Mouse (Mus musculus): Measurements from ENCODE around the gene Magi1. TPM values are rescaled to one million over a fixed set of nuclear protein-coding genes. Genes with fewer than 3 reads are reported as not detected.
A peak's percentile ranks its signal among the peaks of the same experiment; 100 is the strongest.
"Not testable (repeated sequence)": the region's sequence is repeated elsewhere in the genome, so short reads cannot be mapped to it uniquely, and the experiment has no call there.

Magi1 gene
- polyA plus RNA-seq, 1 experiment from 2014 or later, result 22.9 TPM

DNA sequence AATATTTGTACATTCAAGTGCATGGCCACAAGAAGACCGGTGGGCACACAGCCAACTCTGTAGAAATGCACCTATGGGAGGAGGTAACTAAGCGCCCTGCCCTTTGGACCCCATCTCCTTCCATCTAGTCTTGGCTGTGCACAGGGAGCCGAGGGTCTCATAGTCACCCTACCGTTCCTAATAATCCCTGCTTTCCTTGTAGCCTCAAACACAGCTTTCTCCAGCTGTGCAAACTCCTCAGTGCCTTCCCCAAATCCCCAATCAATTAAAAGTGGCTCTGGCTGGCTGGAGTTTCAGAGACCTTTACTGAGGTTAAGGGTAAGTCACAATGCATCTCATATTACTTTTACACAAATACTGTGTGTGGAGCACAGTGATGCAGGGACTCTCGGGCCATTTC is 271.8 kb downstream of the Magi1 start:
- no peak overlapping the region for H3K4me2 ChIP-seq (ENCODE audit: low read length)
- H3K9me3 ChIP-seq (replicated peaks; ENCODE audit: control insufficient read depth, low read length), result no peaks in the 10 kb centered on the region
- no peak overlapping the region for H3K4me3 ChIP-seq (ENCODE audit: low read depth, low read length)
- H3K9ac ChIP-seq (ENCODE audit: low read length), result no peak overlapping the region
- no peaks in the 10 kb centered on the region for H3K27me3 ChIP-seq (replicated peaks; ENCODE audit: control insufficient read depth, insufficient read depth, low read length)
- ATAC-seq, result no peak
- no peak for DNase-seq (ENCODE audit: low spot score)
- peaks cover 6% of the 10 kb centered on the region; the same call in 1 of the 2 replicates for H3K4me1 ChIP-seq (ENCODE audit: control insufficient read depth, insufficient read depth, low read length)
- H3K27ac ChIP-seq (ENCODE audit: low read depth, low read length), result no peak overlapping the region
- 30% methylated on average over 5 of the region's 5 CpGs for WGBS
- no peaks in the 10 kb centered on the region for H3K36me3 ChIP-seq (ENCODE audit: control insufficient read depth, insufficient read depth, low read length)

DNA sequence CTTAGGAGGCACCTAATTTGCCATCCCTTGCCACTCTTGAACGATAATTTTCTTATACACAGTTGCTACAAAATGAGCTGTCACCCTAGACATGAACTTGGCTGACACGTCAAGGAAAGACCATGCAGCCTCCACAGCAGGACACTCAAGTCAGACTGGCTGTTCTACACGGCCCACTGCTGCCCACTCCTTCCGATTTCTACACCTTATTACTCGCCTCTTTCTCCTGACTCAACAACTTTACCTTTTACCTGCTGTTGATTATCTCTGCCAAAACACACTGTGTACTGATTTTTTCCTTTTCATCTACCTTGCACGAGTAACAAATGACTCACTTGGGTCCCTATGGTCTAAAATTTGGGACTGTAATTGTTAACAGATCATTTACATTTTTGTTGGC is 272.2 kb downstream of the Magi1 start:
- Histone ChIP-seq H3K4me2 (ENCODE audit: low read length) (no peak overlapping the region), H3K27me3 (replicated peaks; ENCODE audit: control insufficient read depth, insufficient read depth, low read length) (no peaks in the 10 kb centered on the region), H3K27ac (ENCODE audit: low read depth, low read length) (no peak overlapping the region), H3K9me3 (replicated peaks; ENCODE audit: control insufficient read depth, low read length) (no peaks in the 10 kb centered on the region), H3K9ac (ENCODE audit: low read length) (no peak overlapping the region), H3K4me3 (ENCODE audit: low read depth, low read length) (no peak overlapping the region), H3K36me3 (ENCODE audit: control insufficient read depth, insufficient read depth, low read length) (no peaks in the 10 kb centered on the region), H3K4me1 (ENCODE audit: control insufficient read depth, insufficient read depth, low read length) (peaks cover 6% of the 10 kb centered on the region; the same call in 1 of the 2 replicates)
- WGBS, result 78% methylated on average over 6 of the region's 6 CpGs
- DNase-seq (ENCODE audit: low spot score) (no peak), ATAC-seq (no peak)

DNA sequence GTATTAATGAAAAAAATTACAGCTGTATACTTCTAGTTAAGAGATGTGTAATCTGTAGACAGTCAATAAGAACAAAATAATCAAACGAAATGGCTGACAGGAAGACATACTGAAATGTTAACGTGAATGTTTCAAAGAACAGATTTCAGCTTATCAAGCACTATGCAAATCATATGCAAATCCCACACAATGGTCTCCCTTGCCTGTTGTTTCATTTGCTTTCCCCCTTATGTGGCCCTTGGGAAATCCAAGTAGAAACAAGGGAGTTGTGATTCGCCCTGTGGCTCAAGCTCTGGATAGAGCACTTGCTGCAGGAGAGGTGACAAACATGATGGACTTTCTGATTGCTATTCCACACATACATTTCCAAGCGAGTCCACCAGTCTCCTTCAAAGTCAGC is 275.1 kb downstream of the Magi1 start:
- H3K9ac ChIP-seq (ENCODE audit: low read length), result no peak overlapping the region
- WGBS, result 32% methylated on average over 4 of the region's 4 CpGs
- H3K4me1 ChIP-seq (ENCODE audit: control insufficient read depth, insufficient read depth, low read length), result peaks cover 6% of the 10 kb centered on the region; the same call in 1 of the 2 replicates
- H3K27me3 ChIP-seq (replicated peaks; ENCODE audit: control insufficient read depth, insufficient read depth, low read length), result no peaks in the 10 kb centered on the region
- no peak overlapping the region for H3K4me3 ChIP-seq (ENCODE audit: low read depth, low read length)
- H3K9me3 ChIP-seq (replicated peaks; ENCODE audit: control insufficient read depth, low read length), result no peaks in the 10 kb centered on the region
- no peaks in the 10 kb centered on the region for H3K36me3 ChIP-seq (ENCODE audit: control insufficient read depth, insufficient read depth, low read length)
- ATAC-seq, result no peak
- H3K27ac ChIP-seq (ENCODE audit: low read depth, low read length), result no peak overlapping the region
- DNase-seq (ENCODE audit: low spot score), result peak; percentile 55
- H3K4me2 ChIP-seq (ENCODE audit: low read length), result no peak overlapping the region

DNA sequence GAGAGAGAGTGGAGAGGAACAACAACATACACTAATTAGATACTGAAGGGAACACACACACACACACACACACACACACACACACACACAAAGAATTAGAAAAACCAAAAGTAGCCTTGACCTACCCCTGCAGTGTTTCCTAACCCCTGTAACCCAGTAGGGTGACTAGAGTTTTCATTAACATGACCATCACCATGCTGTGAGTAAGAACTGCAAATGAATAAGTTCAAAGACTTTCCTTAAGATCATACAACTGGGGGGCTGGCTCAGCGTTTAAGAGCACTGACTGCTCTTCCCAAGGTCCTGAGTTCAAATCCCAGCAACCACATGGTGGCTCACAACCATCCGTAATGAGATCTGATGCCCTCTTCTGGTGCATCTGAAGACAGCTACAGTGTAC is 280.1 kb downstream of the Magi1 start:
- H3K4me3 ChIP-seq (ENCODE audit: low read depth, low read length); H3K36me3 ChIP-seq (ENCODE audit: control insufficient read depth, insufficient read depth, low read length); H3K4me2 ChIP-seq (ENCODE audit: low read length); H3K27me3 ChIP-seq (replicated peaks; ENCODE audit: control insufficient read depth, insufficient read depth, low read length); ATAC-seq; H3K27ac ChIP-seq (ENCODE audit: low read depth, low read length); H3K9me3 ChIP-seq (replicated peaks; ENCODE audit: control insufficient read depth, low read length); H3K9ac ChIP-seq (ENCODE audit: low read length); DNase-seq (ENCODE audit: low spot score); H3K4me1 ChIP-seq (ENCODE audit: control insufficient read depth, insufficient read depth, low read length): not testable (repeated sequence)
- 58% methylated on average over 2 of the region's 2 CpGs for WGBS

DNA sequence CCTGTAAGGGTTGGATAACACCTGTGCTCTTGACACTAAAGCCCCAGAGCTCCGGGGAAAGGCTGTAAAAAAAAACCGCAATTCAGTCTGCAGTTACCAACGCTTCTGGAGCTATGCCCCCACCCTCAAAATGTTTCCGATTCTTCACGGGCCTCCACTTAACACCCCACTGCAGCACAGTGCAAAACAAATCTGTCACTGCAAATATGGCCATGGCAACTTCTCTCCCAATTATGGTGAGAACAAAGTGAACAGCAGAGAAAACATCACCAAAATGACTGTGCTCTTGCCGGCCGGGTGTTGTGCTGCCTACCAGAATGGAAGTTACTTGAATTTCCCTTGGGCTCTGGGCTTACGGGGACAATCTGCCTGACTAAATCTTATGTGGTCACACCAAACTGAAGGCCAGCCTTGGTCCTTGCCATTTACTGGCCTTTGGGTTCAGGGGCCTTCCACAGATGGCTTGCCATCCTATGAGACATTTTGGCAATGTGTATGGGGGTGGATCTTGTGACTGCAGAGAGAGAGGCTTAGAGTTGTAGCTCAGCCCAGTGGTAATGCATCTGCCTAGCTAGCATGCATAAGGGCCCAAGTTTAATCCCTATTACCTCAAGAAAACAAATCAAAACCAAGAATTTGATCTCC is 286.8 kb downstream of the Magi1 start:
- Histone ChIP-seq H3K4me1 (ENCODE audit: control insufficient read depth, insufficient read depth, low read length) (no peaks in the 10 kb centered on the region), H3K27ac (ENCODE audit: low read depth, low read length) (no peak overlapping the region), H3K9ac (ENCODE audit: low read length) (no peak overlapping the region), H3K4me3 (ENCODE audit: low read depth, low read length) (no peak overlapping the region), H3K27me3 (replicated peaks; ENCODE audit: control insufficient read depth, insufficient read depth, low read length) (no peaks in the 10 kb centered on the region), H3K36me3 (ENCODE audit: control insufficient read depth, insufficient read depth, low read length) (no peaks in the 10 kb centered on the region), H3K9me3 (replicated peaks; ENCODE audit: control insufficient read depth, low read length) (no peaks in the 10 kb centered on the region), H3K4me2 (ENCODE audit: low read length) (no peak overlapping the region)
- WGBS, result 67% methylated on average over 8 of the region's 8 CpGs
- ATAC-seq, result peak; percentile 26; the same call in 1 of the 2 replicates
- DNase-seq (ENCODE audit: low spot score), result peak; percentile 36

DNA sequence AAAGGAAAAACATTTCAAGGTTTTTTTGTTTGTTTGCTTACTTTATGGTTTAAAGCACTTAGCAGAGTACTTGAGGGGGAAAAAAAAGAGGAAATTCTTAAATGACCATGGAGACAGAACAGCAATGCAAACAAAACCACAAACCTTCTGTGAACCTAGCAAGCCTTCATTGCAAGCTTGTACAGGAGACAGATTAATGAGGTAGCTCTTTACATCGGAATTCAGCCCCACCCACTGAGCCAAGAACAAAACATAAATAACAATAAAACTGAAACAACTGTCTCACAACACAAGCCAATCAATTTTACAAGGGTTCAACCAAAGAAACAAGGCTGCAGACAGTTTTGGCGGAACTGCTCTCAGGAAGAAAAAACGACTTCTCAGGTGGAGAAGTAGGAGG is 296.2 kb downstream of the Magi1 start:
- ATAC-seq (no peak), DNase-seq (ENCODE audit: low spot score) (no peak)
- Histone ChIP-seq H3K36me3 (ENCODE audit: control insufficient read depth, insufficient read depth, low read length) (no peaks in the 10 kb centered on the region), H3K4me2 (ENCODE audit: low read length) (no peak overlapping the region), H3K4me1 (ENCODE audit: control insufficient read depth, insufficient read depth, low read length) (peaks cover 13% of the 10 kb centered on the region), H3K9ac (ENCODE audit: low read length) (no peak overlapping the region), H3K9me3 (replicated peaks; ENCODE audit: control insufficient read depth, low read length) (no peaks in the 10 kb centered on the region), H3K27me3 (replicated peaks; ENCODE audit: control insufficient read depth, insufficient read depth, low read length) (no peaks in the 10 kb centered on the region), H3K4me3 (ENCODE audit: low read depth, low read length) (no peak overlapping the region), H3K27ac (ENCODE audit: low read depth, low read length) (no peak overlapping the region)
- WGBS, result 16% methylated on average over 3 of the region's 3 CpGs

DNA sequence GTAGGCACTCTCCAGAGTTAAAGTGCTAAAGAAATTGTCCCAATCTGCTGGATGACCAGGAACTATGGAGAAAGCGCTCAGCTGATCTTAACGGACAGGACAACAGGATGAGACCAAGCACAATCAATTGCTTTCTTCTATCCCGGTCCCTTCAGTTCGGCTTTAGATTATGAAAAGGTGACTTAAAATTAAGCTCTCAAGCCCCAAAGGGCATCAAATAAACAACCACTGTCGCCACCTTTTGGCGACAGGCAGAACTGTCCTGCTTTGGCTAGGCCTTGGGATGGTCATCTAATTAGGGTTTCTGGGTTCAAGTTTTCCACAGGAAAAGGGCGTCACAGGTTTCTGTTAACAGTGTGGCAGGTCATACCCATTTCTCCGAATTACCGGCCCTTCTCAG is 298.6 kb downstream of the Magi1 start:
- no peak overlapping the region for H3K27ac ChIP-seq (ENCODE audit: low read depth, low read length)
- H3K4me3 ChIP-seq (ENCODE audit: low read depth, low read length), result no peak overlapping the region
- no peaks in the 10 kb centered on the region for H3K36me3 ChIP-seq (ENCODE audit: control insufficient read depth, insufficient read depth, low read length)
- H3K9me3 ChIP-seq (replicated peaks; ENCODE audit: control insufficient read depth, low read length), result no peaks in the 10 kb centered on the region
- DNase-seq (ENCODE audit: low spot score) (peak; percentile 61), ATAC-seq (0 out of 2 replicates have a peak, but pooled peaks have one; percentile 32)
- no peak overlapping the region for H3K4me2 ChIP-seq (ENCODE audit: low read length)
- 50% methylated on average over 9 of the region's 9 CpGs for WGBS
- peaks cover 11% of the 10 kb centered on the region; the same call in 1 of the 2 replicates for H3K4me1 ChIP-seq (ENCODE audit: control insufficient read depth, insufficient read depth, low read length)
- no peaks in the 10 kb centered on the region for H3K27me3 ChIP-seq (replicated peaks; ENCODE audit: control insufficient read depth, insufficient read depth, low read length)
- H3K9ac ChIP-seq (ENCODE audit: low read length), result no peak overlapping the region

DNA sequence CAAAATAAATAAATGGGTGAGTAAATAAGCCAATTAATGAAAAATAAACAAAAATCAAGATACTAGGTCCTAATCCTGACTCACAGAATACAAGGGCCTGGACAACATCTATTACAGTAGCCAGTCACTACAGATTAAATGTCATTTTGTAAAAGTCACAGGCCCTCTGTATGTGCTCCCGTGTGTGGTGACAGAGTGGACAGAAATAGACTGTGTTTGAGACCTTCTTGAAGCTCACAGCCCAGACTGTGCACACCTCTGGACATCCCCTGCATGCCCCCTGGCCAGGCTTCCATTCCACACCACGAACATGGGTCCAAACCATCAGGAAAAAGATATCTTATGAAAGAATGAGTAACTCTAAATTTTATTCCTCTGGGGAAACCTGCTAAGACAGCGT is 300.2 kb downstream of the Magi1 start:
- Histone ChIP-seq H3K27ac (ENCODE audit: low read depth, low read length) (no peak overlapping the region), H3K4me3 (ENCODE audit: low read depth, low read length) (no peak overlapping the region), H3K36me3 (ENCODE audit: control insufficient read depth, insufficient read depth, low read length) (no peaks in the 10 kb centered on the region), H3K27me3 (replicated peaks; ENCODE audit: control insufficient read depth, insufficient read depth, low read length) (no peaks in the 10 kb centered on the region), H3K9ac (ENCODE audit: low read length) (no peak overlapping the region), H3K9me3 (replicated peaks; ENCODE audit: control insufficient read depth, low read length) (no peaks in the 10 kb centered on the region), H3K4me2 (ENCODE audit: low read length) (no peak overlapping the region), H3K4me1 (ENCODE audit: control insufficient read depth, insufficient read depth, low read length) (peaks cover 9% of the 10 kb centered on the region; the same call in 1 of the 2 replicates)
- ATAC-seq (no peak), DNase-seq (ENCODE audit: low spot score) (no peak)
- WGBS, result 91% methylated on average over 3 of the region's 3 CpGs

DNA sequence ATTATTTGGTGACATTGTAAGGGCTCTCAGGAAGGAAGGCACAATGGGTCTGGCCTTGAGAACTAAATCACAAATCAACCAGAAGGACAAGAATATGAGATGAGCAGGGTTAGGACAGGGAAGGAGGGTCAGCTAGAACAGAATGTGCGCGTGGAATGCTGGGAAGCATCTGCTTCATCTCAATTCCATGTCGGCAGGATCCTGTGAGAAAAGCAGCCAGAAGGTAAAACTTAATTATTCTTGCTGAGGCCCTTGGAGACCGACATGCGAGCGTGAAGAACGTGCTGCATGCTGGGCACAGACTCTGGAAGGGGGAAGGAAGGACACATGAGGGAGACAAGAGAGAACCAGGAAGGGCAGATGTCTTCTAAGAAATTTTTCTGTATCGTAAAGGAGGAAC is 302.5 kb downstream of the Magi1 start:
- 0 out of 2 replicates have a peak, but pooled peaks cover 3% of the 10 kb centered on the region for H3K9me3 ChIP-seq (replicated peaks; ENCODE audit: control insufficient read depth, low read length)
- H3K4me1 ChIP-seq (ENCODE audit: control insufficient read depth, insufficient read depth, low read length), result peaks cover 5% of the 10 kb centered on the region; the same call in 1 of the 2 replicates
- ATAC-seq (no peak), DNase-seq (ENCODE audit: low spot score) (peak; percentile 35)
- no peak overlapping the region for H3K9ac ChIP-seq (ENCODE audit: low read length)
- 51% methylated on average over 8 of the region's 8 CpGs for WGBS
- H3K27ac ChIP-seq (ENCODE audit: low read depth, low read length), result no peak overlapping the region; the same call in 1 of the 2 replicates
- no peaks in the 10 kb centered on the region for H3K27me3 ChIP-seq (replicated peaks; ENCODE audit: control insufficient read depth, insufficient read depth, low read length)
- no peak overlapping the region for H3K4me2 ChIP-seq (ENCODE audit: low read length)
- H3K4me3 ChIP-seq (ENCODE audit: low read depth, low read length), result no peak overlapping the region
- H3K36me3 ChIP-seq (ENCODE audit: control insufficient read depth, insufficient read depth, low read length), result no peaks in the 10 kb centered on the region
